Comparison of ENCODE assay signal across 11 mouse cellular contexts in the genomic region with DNA sequence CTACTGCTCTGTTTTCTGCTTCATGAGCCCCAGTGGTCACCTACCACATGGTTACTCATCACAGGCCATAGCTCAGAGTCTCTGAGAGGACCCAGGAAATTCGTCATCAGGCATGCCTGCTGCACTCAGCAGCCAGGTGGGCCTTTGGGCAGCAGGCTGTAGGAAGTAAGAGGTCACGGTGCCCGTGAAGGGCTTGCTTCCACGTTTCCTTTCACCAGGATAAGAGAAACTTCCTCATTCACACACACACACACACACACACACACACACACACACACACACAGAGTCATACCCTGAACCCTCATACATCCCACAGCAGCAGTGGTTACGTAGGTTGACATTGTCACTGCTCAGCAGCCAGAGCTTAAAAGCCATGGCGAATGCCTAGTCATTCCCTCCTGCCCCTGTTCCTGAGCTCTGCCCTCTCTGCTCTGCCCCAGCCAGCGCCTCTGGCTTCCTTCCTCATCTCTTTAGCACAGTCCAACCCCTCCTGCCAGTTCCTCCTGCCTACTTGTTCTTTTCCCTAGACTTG. TPM values are rescaled to one million over a fixed set of nuclear protein-coding genes. Genes with fewer than 3 reads are reported as not detected.
DNase-seq lines count a peak whose midpoint lies in the region; ATAC-seq and TF ChIP-seq lines count a peak whose summit lies in the region.
"Had no signal": no experiment of that assay in that cellular context is flagged by ENCODE, and none has a peak within 500 bp of the region (broad histone marks: within the 10 kb centered on the region; RNA-seq: fewer than 3 reads in every experiment).

No protein-coding gene starts in this region.

- H3K9me3 ChIP-seq in heart, embryonic 11.5 days (replicated peaks; ENCODE audit: control insufficient read depth, low read length), result no peaks in the 10 kb centered on the region
- H3K9me3 ChIP-seq: forebrain, embryonic 15.5 days; midbrain, embryonic 12.5 days had no signal

- WGBS in heart, embryonic 11.5 days (ENCODE audit: insufficient replicate concordance), result 60% methylated on average over 7 of the region's 7 CpGs
- 6% methylated on average over 7 of the region's 7 CpGs for WGBS in bone marrow, adult 2 months

- ATAC-seq in heart, embryonic 11.5 days (replicated peaks; ENCODE audit: insufficient number of reproducible peaks, low FRiP score, low TSS enrichment), result no peak
- ATAC-seq: forebrain, embryonic 15.5 days had no signal

- no peak overlapping the region for H3K4me2 ChIP-seq in heart, embryonic 11.5 days
- H3K4me2 ChIP-seq: forebrain, embryonic 15.5 days; midbrain, embryonic 12.5 days had no signal

- H3K4me1 ChIP-seq in heart, embryonic 11.5 days (ENCODE audit: control insufficient read depth, insufficient read depth, low read length), result no peaks in the 10 kb centered on the region
- H3K4me1 ChIP-seq in bone marrow, adult 2 months (ENCODE audit: control insufficient read depth, insufficient read depth, low read length), result peaks cover 11% of the 10 kb centered on the region
- H3K4me1 ChIP-seq: forebrain, embryonic 15.5 days; midbrain, embryonic 12.5 days had no signal

- no peak overlapping the region for H3K4me3 ChIP-seq in heart, embryonic 11.5 days (ENCODE audit: low read depth, low read length)
- no peak overlapping the region for H3K4me3 ChIP-seq in bone marrow, adult 2 months (replicated peaks; ENCODE audit: control insufficient read depth, low read depth, low read length)
- H3K4me3 ChIP-seq: forebrain, embryonic 15.5 days; midbrain, embryonic 12.5 days had no signal

- peak; percentile 44 to 57 for DNase-seq in heart, adult 9 months (ENCODE audit: low spot score in 2 of 2)
- peak; percentile 77 for DNase-seq in 416B (ENCODE audit: low read depth)
- DNase-seq in lung, postnatal 10 days, result peak; percentile 13
- DNase-seq in cerebellum, postnatal 25 days, result no peak
- DNase-seq in layer of hippocampus, postnatal 10 days (ENCODE audit: low spot score in 2 of 2), result no peak
- no peak for DNase-seq in thymus, postnatal 36 days
- DNase-seq: adrenal gland, postnatal 25 days had no signal

- TF ChIP-seq POLR2A in bone marrow, adult 2 months (IDR thresholded peaks at IDR 0.05; ENCODE audit: borderline replicate concordance, control insufficient read depth, low read depth, low read length), result no peak

- no peak overlapping the region for H3K27ac ChIP-seq in heart, embryonic 11.5 days (ENCODE audit: low read depth, low read length)
- peak overlapping the region; percentile 84 for H3K27ac ChIP-seq in bone marrow, adult 2 months (ENCODE audit: control insufficient read depth, insufficient read depth, low read depth, low read length, poor library complexity)
- H3K27ac ChIP-seq: forebrain, embryonic 15.5 days; midbrain, embryonic 12.5 days had no signal

- no peaks in the 10 kb centered on the region for H3K27me3 ChIP-seq in heart, embryonic 11.5 days (ENCODE audit: control insufficient read depth, insufficient read depth, low read length)
- H3K27me3 ChIP-seq: forebrain, embryonic 15.5 days had no signal

- no peak overlapping the region for H3K9ac ChIP-seq in heart, embryonic 11.5 days (ENCODE audit: low read depth, low read length)
- H3K9ac ChIP-seq: forebrain, embryonic 15.5 days; midbrain, embryonic 12.5 days had no signal

- TF ChIP-seq CTCF in bone marrow, adult 2 months (IDR thresholded peaks at IDR 0.05; ENCODE audit: control insufficient read depth, insufficient read depth, low read length), result no peak

- no peaks in the 10 kb centered on the region for H3K36me3 ChIP-seq in heart, embryonic 11.5 days (ENCODE audit: control insufficient read depth, insufficient read depth, low read length)
- H3K36me3 ChIP-seq: forebrain, embryonic 15.5 days; midbrain, embryonic 12.5 days had no signal

RNA-seq across cellular contexts. Expression of a gene that starts 17.6 kb away (rescaled TPM):
- polyA plus RNA-seq in heart, embryonic 11.5 days (2014; fragmentation: Nextera tagmentation; extraction: Ambion mirVana), result 2.1 and 2.2 TPM in 2 replicates
- 1.2 and 3.9 TPM in 2 replicates for polyA plus RNA-seq in bone marrow, adult 2 months (2011; ENCODE audit: insufficient read depth, insufficient read length, low replicate concordance, missing spikeins)
- 10 to 100 TPM; 13.6 to 13.9 TPM for total RNA-seq in layer of hippocampus, postnatal 10 days (2021)

Comparison
In these comparisons a context has a peak if more than half of its experiments do, and no peak if none do; other contexts are left out.
1. DNase-seq: peak in heart, adult 9 months (2 of 2), 416B (single experiment) and lung, postnatal 10 days (single experiment); none in cerebellum, postnatal 25 days (0 of 2), layer of hippocampus, postnatal 10 days (0 of 2) and thymus, postnatal 36 days (0 of 2).